Mouse (Mus musculus) MEL (cell line): ENCODE data around the gene Olfr134.
"Not testable (repeated sequence)": the region's sequence is repeated elsewhere in the genome, so short reads cannot be mapped to it uniquely, and the experiment has no call there.

Experiments
- CTCF ChIP-seq, 3 experiments: IDR thresholded peaks in 2 of 3; conservative IDR thresholded peaks in 1 of 3; 2 replicates each; pipeline ENCODE4 v1.5.1; 2011 to 2012; ENCODE audit warnings: low read length in 3 of 3, low read depth in 2 of 3, mild to moderate bottlenecking in 2 of 3, improper control_type of control experiment in 1 of 3, inconsistent platforms in 1 of 3, mixed read lengths in 1 of 3, moderate library complexity in 1 of 3; ENCODE audit not compliant: control insufficient read depth in 1 of 3, insufficient read depth in 1 of 3, poor library complexity in 1 of 3, severe bottlenecking in 1 of 3
- E2F4 ChIP-seq: IDR thresholded peaks from 2 replicates; pipeline ENCODE4 v1.6.1; 2011; ENCODE audit warnings: low read depth, low read length, improper control_type of control experiment, borderline replicate concordance
- KAT2A ChIP-seq: conservative IDR thresholded peaks from 2 replicates; pipeline ENCODE4 v1.6.1; 2012; ENCODE audit warnings: low read depth, low read length, improper control_type of control experiment, inconsistent platforms
- MXI1 ChIP-seq: IDR thresholded peaks from 2 replicates; pipeline ENCODE4 v1.6.1; 2011; ENCODE audit warnings: mild to moderate bottlenecking, low read depth, low read length, improper control_type of control experiment
- POLR2A ChIP-seq, 2 experiments: IDR thresholded peaks; 2 replicates each; pipeline ENCODE4 v1.6.1; 2011 to 2012; ENCODE audit warnings: low read length in 2 of 2, mild to moderate bottlenecking in 2 of 2, control low read depth in 1 of 2, improper control_type of control experiment in 1 of 2, low read depth in 1 of 2, moderate library complexity in 1 of 2; ENCODE audit not compliant: control insufficient read depth in 1 of 2, insufficient read depth in 1 of 2, poor library complexity in 1 of 2
- RAD21 ChIP-seq: IDR thresholded peaks from 2 replicates; pipeline ENCODE4 v1.6.1; 2011; ENCODE audit warnings: mild to moderate bottlenecking, low read depth, low read length, improper control_type of control experiment
- TCF12 ChIP-seq: IDR thresholded peaks from 2 replicates; pipeline ENCODE4 v1.6.1; 2014; ENCODE audit warnings: low read depth, mild to moderate bottlenecking, inconsistent platforms, low read length, improper control_type of control experiment, moderate library complexity

- not testable (repeated sequence) for TF ChIP-seq KAT2A; CTCF (IDR thresholded peaks at IDR 0.05 in 2 of 3, conservative IDR thresholded peaks at IDR 0.05 in 1 of 3; ENCODE audit: control insufficient read depth in 1 of 3, insufficient read depth in 1 of 3, low read depth in 2 of 3, low read length in 3 of 3, poor library complexity in 1 of 3, severe bottlenecking in 1 of 3); TCF12; POLR2A (IDR thresholded peaks at IDR 0.05; ENCODE audit: control insufficient read depth in 1 of 2, insufficient read depth in 1 of 2, low read depth in 1 of 2, low read length in 2 of 2, poor library complexity in 1 of 2); E2F4; MXI1; RAD21
These were observed 47.0 kb upstream of the Olfr134 start for GRCm38 (mm10) chr17:38124199-38124598.
